Mouse (Mus musculus) thymus, postnatal 10 days (tissue): ENCODE measurements around the gene Gamt.

ENCODE experiments used
- DNase-seq, 2 experiments: peaks; one replicate each; pipeline ENCODE4 v3.0.0; 2021; ENCODE audit warnings: low spot score in 2 of 2

Gamt gene

DNA sequence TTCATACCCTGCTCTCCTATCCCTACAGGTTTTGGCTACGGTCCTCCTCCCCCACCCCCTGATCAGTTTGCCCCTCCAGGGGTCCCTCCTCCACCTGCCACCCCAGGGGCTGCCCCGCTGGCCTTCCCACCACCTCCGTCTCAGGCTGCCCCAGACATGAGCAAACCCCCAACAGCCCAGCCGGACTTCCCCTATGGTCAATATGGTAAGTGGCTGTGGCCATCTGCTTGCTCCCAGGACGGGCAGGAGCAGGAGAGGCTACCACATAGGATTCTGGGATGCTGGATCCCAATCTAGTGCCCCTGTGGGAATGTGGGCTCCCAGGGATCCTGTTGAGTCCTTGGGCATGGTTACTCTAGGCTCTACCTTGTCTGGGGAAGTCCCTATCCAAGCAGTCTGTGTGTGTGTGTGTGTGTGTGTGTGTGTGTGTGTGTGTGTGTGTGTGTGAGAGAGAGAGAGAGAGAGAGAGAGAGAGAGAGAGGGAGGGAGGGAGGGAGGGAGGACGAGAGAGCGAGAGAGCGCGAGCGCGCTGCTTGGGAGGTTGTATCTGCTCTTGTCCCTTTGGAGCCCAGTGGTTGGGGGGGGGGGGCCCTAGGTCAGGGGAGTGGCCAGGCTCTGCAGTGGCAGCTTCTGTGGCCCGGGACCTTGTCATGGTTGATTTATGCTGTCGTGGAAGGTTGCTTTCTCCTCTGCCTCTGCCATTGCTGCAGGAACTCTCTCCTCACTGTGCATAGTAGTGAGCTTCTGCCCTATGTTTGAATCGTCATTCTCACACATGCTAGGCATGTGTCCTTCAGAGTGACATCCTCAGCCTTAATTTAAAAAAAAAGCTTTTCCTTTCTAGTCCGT is 24.6 kb upstream of the Gamt start:
- no peak for DNase-seq

DNA sequence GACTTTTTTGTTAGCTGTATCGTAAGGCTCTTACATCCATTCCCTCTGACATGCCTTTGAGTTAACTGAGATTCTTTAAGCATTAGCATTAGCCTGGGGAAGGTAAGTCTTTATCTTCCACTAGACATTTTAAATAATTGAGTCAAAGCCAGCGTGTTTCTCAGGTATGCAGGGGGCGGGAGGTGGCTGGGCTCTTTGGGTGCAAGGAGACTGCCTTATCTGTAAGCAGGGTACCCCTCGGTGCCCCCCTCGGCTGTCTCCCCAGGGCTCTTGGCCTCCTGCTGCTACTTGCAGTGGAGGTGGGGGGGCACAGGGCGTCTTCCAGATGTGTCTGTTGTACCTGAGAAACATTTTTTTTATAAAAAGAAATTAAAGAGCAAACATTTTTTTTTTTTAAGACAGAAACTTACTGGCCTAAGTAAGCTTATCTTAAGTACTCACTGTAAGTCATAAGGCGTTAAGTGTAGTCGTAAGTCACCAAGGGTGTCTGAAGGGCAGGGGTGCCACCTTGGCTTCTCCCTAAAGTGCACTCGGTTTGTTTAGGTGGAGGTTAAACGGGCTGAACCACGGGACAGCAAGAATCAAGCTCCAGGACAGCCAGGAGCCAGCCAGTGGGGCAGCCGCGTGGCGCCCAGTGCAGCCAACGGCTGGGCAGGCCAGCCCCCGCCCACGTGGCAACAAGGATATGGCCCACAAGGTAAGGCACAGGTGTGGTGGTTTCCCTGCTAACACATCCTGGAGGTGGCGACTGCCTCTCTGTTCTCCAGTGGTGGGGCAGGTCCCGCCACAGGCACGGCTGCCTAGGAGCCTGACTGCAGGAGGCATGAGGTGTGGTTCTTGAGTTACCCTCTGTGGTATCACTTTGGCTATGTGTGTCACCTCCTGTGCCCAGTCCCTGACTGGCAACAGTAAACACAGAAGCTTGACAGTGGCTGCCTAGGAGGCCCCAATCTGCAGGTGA is 21.9 kb upstream of the Gamt start:
- no peak for DNase-seq

DNA sequence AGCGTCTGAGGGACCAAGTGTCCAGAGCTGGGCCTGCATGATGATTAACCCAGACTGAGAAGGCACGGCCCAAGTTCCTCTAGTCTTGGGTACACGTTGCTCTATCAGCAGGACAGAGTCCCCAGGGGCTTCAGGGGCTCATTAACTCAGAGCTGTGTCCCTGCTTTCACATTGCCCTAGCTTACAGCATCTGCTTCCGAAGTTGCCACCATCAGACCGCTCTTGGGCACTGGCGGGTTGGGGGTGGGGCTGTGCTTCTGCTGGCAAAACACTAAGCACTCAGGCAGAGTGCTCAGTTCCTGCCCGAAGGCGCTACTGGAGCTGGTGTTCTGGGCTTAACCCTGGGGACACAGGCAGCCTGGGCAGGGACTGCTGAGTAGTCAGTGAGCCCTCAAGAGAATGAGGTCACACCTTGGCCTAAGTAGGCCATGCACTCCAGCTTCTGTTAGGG is 21.1 kb upstream of the Gamt start:
- no peak for DNase-seq

DNA sequence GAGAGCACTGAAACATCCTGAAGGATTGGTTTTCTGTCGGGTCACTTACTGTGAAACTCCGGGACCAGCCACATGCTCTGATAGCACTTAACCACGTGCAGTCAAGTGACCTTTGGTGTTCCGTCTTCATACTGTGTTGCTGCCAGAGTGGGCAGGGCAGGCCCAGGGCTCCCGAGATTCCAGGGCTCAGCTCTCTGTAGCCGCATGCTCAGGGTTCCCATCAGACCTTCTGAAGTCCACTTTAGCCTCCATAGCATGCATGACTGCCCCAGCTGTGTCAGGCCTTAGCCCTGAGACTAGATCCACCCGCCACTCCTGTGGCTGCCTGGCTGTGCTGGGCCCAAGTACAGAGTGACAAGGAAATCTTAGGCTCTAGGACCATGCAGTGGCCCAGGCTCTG is 20.5 kb upstream of the Gamt start:
- no peak for DNase-seq

DNA sequence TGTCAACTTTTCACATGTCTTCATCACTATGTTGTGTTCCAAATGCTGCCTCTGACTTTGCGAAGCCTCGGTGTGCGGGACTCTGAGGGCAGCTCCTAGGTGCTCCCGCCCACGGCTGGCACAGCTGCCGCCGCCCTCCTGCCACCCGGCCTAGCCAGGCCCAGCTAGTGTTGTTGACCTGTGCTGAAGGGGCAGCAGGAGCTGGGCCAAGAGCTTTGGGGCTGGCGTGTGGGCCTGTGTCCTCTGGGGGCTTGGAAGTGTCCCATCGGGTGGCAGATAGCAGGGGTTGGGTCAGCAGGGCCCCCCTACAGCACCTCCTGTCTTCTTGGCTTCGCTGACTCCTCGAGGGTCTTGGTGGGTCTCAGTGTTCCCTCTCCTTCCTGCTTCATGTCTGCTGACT is 18.5 kb upstream of the Gamt start:
- no peak for DNase-seq

DNA sequence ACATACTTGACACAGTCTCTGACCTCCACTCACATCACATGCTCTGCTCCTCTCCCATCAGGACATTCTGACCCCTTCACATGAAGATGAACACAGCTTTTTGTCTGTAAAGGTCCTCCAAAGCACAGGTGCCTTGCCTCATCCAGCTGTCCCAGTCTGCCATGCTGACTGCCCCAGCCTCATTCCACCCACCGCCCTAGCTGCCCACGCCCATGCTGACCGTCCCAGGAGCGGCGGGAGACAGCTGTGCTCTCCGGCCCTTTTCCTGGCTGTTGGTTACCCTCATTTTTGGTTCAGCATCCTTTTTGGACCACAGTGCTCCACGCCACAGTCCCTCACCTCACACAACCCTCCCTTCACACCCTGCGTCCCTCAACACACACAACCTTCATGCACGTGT is 17.6 kb upstream of the Gamt start:
- no peak for DNase-seq

DNA sequence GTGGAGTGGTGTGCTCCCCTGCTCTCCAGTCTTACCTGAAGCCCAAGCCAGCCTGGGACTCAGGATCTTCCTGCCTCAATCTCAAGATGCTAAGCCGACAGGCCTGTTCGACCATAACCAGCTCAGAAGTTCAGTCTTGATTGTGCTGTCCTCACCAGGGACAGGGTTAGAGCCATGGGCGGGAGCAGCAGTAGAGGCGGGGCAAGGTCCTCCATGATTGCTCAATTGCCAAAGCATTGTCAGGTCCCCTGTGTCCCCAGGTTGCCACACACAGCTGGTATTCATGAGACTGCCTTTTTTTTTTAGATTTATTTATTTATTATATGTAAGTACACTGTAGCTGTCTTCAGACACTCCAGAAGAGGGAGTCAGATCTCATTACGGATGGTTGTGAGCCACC is 15.4 kb upstream of the Gamt start:
- no peak for DNase-seq

DNA sequence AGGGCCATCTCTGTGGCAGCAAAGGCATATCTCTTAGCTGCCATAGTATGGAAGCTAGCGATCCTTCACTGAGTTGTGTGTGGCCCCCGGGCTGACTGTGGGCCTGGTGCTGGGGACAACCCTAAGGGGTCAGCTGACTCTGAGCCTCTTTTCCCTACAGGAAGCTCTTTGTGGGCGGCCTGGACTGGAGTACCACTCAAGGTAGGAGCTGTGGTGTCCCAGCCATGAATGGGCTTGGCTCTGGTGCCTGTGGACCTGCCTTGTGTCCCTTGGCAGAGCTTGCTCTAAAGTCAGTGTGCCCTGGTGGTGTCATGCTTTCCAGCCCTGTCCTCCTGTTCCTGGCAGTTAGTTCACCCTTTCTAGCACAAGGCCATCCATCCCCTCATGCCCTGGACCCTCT is 13.0 kb upstream of the Gamt start:
- no peak for DNase-seq

DNA sequence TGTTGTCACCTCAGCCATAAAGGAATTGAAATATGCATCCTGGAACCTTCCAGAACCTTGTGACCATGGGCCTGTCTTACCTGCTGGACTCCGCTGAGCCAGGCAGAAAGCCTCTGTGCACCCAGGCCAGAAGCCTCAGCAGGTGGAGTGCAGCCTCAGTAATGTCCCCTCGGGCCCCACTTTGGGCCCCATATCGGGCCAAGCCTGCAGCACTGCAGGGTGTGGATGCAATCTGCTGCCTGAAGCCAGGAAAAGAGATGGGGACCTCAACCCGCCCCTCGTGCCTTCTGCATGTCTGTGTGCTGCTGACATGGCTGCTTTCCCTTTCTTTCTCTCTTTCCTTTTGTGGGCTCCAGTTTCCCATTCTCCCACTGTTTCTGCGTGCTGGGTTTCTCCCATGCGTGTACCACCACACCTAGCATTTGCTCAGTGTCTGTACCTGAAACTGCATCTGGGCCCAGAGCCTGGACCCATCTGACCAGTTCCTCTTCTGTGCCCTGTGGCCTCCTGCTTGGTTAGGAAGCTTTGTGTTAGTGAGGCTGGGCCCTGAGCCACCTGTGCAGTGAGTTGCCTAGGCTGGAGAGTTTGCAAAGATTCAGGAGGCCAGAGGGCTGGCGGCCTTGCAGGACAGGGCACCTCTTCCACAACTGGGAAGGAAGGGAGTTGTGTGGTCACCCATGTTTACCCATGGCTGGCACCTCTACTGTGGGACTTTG is 11.2 kb upstream of the Gamt start:
- DNase-seq, result no peak

DNA sequence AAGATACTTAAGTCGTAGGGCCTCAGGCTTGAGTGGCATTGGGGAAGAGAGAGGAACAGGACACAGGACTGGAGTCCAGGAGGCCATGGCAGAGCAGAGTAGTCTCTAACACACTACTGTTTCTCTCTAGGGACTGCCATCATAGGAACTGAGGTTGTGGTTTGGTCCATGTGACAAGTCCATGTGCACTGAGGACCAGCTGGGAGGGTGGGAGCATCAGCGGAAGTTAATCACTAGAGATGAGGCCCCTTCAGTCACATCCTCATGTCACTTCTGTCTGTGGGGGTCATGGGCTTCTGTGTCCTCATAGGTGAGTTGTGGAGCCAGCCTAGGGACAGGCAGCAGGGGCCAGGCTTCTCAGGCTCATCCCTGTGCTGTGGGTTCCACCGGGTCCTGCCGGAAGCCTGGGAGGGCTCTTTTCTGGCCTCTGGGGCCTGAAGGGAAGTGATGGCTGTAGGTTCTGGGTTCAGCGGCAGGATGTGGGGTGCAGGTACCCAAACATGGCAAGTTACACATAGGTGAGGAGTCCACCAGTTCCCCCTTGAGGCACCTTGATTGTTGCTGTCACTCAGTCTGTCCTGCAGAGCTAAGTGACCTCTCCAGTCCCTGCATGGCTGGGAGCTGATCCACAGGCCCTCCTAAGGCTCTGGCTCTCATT is 10.5 kb upstream of the Gamt start:
- DNase-seq, result no peak

DNA sequence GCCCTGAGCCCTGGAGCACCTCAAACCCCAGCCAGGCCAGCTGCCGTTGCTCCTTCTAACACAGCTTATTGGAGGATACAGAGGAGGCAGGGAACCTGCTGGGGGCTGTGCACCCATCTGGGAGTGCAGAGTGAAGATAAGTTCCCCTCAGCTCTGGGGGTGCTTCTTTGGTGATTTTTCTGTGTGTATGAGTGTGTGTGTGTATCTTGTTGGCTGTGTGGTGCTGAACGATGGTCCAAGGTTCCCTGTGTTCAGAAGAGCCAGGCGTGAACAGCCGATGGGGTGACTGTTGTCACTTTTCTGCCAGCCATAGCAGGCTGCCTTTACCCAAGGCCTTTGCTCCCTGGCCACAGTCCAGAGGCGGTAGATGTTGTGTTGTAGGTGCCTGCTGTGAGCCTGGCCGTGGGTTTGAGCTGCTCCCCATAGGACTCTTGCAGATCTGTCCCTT is 9.9 kb upstream of the Gamt start:
- DNase-seq, result no peak

DNA sequence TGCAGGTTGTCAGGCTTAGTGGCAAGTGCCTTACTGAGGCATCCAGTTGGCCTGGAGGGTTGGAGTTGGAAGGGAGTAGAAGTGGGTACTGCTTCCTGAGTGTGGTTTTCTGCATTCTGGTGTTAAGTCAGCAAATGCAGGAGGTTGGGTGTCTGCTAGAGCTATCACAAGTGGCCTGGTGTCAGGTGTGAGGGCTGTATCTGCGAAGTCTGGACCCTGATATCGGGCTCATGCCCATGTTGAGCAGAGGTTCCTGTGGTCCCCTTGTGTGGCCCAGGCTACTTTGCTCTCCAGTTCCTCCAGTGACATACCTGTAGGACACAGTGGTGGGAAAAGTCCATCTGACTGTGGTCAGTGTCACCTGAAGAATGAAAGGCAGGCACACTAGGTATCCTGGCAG is 9.3 kb upstream of the Gamt start:
- no peak for DNase-seq

DNA sequence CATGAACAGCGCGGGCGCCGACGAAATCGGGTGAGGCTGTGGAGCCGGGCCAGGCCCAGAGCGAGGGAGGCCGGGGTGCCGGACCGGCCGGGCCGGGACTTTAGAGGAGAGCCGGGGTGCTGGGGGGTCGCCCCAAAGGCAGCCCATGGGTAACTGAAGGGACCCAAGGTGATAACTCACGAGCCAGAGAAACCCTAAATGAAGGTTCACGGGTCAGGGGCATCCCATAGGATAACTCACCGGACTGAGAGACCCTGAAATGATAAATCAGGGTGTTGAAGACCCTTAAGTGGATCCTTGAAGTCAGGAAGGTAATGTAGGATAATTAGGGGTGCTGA is 4.3 kb upstream of the Gamt start:
- DNase-seq, result no peak

DNA sequence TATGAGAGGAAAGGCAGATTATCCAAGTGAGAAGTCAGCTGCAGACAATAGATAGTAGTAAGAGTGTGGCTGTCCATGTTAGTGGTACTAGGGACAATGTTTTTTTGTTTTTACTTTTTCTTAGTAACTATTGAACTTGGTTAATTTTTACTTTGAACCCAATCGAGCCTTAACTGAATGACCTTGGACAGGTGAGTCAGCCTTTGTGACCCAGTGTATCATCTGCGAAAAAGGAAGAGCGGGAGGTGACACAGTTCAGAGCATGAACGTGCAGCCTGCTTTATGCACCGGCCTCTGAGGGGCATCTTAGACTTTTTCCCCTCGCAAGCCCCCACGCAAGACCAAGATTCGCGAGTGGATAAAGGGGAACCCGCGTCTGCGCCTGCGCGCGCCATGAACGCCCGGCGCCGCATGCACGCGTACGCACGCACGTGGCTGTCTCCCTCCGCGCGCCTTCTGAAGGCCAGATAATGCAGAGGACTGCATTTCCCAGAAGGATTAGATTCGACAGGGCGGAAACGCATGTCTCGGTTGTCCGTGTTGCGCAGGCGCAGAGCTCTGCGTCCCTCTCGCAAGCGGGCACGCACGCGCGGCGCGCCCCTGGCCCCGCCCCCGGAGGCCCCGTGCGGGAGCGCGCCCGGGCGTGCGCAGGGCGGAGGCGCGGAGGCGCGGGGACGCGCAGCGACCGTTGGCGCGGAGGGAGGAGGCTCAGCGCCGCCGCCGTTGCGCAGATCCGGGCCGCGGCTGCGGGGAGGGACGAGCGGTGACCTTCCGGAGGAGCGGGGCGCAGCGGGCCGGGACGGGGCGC is 3.7 kb upstream of the Gamt start:
- DNase-seq, result peak; percentile 99

DNA sequence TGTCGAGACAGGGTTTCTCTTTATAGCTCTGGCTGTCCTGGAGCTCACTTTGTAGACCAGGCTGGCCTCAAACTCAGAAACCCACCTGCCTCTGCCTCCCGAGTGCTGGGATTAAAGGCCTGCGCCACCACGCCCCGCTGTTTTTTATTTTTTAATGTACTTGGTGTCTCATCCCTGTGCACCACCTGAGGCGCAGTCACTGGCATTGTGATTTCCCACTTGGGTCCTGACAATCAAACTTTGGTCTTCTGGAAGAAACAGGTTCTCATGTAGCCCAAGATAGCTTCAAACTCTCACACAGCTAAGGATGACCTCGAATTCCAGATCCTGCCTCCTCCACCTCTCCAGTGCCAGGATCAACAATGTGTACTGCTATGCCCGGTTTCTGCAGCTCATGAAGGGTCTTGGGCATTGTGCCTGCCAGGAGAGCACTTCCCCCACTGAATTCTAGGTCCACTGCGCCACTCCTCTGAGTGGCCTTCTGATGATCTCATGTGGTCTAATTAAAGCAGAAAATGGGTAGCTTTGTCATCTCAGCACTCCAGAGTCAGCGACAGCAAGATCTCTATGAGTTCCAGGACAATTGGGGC is 2.1 kb upstream of the Gamt start:
- no peak for DNase-seq

DNA sequence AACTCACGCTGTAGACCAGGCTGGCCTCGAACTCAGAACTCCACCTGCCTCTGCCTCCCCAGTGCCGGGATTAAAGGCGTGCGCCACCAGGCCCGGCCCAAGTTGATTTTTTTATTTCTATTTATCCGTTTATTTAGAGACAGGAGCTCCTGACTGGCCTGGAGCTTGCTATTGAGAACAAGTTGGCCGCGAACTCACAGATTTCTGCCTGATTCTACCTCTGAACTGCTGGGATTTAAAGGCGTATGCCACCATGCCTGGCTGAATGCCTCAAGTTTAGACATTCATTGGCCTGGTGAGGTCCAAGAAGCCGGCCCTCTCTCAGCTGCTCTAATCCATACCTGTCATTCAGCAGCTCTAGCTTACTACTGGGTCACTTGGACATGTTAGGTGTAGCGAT is 1.4 kb upstream of the Gamt start:
- no peak for DNase-seq

DNA sequence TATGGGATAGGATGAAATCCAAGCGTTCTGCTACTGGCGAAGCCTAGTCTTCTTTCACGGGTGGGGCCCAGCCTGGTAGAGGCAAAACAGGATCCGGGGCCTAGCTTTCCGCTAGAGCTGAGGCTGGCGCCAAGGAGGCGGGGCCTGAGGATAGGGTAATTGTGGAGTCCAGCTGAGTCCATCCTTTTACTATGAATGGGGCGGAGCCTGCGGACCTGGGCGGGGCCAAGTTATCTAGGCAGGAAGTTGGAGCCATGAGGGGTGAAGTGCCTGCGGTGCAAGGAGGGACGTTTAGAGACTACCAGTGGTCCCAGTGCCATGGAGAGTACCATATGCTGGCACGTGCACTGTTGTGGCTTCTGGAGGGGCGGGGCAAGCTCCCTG is 765 bp upstream of the Gamt start:
- DNase-seq, result peak; percentile 49 to 58

DNA sequence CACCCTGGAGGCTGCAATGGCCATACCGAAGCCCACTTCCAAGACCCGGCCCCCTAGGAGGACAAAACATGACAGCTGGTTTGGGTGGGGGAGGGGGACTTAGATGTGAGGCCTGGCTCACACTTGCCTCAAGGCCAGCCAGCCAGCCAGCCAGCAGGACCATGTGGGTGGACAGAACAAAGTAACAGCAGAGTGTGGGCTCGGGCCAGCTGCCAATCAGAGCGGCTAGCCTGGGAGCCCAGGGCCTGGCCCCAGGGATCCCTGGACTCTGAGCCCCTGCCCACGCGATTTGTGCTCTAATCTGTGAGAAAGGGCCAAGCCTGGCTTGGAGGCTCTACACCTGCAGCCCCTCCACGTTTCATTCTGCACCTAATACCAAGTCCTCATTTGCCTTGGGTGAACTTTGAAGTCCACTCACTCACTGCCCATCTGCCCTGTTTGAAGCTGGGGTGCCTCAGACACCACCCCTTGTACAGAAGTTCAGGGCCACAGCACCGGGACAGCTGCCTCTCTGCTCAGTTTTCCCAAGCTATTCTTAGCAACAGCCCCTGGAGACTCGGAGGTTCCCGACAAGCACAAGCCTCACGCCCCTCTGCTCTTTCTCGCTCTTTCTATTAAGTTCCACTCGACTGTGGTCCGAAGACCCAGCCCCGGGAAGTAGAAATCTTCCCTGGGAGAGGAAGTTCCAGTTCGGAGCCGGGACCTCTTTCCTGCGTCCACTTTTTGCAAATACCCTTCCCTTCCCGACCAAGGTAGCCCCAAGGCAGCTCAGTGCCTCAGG is 761 bp downstream of the Gamt start:
- no peak for DNase-seq

DNA sequence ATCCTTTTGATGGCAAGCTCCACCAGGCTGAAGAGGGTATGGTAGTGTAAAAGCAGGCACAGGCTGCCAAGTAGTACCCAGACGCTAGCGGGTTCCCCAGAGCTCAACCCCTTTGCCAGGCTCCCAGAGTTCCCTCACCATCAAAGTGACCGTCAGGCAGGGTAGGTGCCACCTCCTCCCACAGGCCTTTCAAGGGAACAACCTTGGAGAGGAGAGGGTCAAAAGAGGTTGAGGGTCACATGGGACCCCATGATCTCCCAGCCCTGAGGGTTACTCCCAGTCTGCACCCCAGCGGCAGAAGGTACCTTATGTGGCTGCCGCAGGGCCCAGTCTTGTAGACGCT is 1.4 kb downstream of the Gamt start:
- DNase-seq, result no peak
